Mouse (Mus musculus) embryo, embryonic 10 days (tissue): Measurements from ENCODE around the gene Mipol1.

Source experiments
- DNase-seq: peaks from one replicate; pipeline ENCODE4 v3.0.0-alpha.2; 2015; ENCODE audit warnings: low spot score

The Mipol1 gene

DNA sequence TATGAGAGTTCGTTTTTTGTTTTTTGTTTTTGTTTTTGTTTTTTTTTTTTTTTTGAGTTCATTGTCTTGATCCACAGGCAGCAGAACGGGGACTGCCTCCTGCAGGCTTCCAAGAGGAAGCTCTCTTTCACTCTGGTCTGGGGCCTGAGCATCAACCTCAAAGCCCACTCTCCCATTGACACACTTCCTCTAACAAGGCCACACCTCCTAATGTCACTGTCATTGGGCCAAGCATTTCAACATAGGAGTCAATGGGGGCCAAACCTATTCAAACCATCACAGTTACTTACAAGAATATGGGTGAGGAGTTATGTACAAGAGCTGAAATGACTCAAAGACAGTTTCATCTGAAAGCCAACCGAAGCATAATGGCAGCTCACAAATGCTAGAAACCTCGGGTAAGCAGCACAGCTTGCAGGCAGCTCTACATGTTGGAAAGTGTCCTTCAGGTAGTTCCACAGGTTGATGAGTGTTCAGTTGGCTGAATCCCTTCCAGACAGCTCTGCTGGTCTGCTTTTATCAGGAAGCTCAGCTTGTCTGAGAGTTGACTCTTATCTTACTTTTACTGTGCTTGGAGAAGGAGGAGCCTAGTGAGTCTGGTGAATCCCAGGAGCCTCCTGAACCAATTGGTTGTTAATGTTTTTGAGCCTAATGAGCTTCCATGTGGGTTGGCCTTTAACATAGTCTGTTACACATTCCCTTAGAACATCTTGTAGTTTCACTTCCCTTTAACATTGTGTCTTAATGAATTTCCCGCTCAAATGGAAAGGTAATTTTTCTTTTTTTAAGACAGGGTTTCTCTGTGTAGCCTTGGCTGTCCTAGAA is 13.7 kb downstream of the Mipol1 start:
- DNase-seq: no peak

DNA sequence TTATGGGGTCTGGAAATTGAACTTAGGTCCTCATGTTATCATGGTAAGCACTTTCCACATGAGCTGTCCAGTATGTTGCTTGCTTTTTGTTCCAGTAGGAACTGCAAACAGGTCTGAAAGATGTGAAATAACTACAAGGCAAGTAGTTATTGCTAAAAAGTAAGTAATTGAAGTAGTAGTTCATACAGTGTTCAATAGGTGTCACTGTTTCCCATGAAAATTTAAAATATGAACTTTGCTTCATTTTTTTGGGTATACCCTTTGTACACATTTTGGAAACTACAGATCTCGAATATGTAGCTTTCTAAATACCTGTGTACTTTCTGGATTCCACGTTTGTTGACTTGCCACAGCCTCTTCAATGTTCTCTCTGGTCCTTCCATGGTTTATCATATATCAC is 28.3 kb downstream of the Mipol1 start:
- no peak for DNase-seq

DNA sequence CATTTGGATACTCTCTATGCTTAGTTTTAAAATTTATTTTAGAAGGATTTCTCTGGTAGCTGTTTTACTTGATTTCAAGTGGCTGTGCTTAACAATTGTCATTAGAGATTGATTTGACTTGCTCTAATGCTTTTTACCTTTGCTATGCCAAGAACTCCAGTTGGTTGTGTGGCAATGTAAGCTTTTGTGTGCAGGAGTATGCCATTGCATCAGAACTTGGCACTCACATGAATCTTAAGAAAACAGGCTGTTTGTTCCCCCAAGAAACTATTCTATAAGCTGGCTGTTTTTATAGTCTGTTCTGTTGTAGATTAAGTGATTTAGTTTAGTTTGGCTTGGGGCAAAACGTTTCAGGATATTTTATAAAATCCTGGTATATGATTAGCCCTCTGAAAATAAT is 45.2 kb downstream of the Mipol1 start:
- no peak for DNase-seq

DNA sequence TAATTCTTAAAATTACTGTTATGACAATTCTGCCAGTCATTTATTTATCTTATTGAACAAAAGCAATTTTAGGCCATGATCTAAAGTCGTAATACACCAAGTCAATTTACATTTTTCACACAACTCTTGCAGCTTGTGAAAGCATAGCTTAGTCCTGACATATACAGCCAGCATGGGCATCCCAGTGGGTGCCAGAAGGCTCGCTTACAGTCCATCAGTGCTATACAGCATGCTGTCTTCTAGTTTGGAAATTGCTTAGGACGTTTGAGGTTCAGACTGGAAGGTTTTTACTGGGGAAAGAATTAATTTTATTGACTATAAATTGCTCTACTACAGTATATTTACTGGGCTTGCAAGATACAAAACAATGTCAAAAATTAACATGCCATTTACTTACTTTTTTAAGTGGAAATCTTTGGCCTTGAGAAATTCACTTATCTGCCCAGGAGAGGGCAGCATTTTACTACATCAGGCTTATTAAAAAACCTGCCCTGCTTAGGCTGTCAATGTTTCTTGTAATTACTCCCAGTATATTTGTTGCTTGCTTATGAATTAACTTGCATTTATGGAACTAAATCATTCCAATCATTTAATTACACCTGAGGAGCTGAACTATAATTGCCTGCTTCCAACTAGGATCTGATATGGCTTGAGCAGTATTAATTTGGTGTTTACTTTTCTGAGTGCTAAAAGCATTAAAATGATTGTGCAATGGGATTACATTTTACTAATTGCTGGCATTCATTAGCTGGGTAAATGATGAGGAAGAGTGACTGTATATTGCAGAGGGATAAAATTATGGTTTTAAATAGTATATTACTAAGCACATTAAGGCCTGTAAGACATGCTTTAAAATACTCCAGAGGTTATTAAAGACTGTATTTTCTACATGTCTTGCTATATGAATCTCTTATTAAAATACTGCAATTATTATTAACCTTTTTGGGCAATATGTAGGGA is 51.2 kb downstream of the Mipol1 start:
- peak; percentile 68 for DNase-seq

DNA sequence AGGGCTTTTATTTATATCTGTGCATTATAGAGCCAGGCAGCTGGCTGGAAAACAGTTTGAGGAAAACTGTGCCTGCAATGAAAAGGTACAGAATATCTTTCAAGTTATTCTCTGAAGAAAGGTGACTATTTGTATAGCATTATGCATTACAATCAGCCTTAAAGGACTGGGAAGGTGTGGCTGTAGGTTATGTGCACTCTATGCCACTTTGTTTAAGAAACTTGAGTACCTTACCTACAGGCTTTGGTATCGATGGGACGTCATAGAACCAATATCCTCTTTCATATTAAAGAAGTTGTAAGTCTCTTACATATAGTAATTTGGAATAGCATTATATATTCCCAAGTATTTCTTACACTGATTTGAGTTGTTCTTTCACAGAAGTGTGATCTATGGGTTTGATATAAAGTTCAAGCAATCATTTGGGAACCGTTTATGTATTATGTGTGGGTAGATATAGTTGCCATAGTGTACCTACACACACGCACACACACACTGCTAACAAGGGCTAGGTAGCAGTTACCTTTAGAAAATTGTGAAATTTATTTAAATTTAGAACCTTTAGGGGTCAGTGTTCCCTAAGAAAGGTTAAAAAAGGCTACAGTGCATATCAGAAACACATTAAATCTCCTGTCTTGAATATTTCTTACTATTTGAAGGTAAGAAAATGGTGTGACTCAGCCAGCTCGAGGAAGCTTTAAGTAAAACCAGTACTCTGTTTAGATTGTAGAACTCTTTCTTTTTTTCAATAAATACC is 55.3 kb downstream of the Mipol1 start:
- no peak for DNase-seq

DNA sequence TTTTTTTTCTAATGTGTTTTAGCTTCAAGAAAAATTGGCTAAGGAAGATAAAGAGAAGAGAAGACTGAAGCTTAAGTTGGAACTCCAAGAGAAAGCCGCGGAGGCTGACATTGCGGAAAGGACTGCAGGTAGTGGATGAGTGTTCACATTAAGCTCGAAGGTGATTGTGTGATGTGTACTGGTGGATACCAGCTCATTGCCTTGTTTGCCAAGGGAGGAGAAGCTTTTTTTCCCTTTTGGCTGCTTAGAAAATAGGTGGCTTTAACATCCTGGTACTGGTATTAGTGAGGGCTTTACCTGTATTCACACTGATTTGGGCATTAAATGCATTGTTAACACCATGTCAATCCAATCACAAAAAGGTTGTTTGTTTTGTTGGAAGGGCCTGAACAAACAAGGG is 77.1 kb downstream of the Mipol1 start:
- DNase-seq: no peak

DNA sequence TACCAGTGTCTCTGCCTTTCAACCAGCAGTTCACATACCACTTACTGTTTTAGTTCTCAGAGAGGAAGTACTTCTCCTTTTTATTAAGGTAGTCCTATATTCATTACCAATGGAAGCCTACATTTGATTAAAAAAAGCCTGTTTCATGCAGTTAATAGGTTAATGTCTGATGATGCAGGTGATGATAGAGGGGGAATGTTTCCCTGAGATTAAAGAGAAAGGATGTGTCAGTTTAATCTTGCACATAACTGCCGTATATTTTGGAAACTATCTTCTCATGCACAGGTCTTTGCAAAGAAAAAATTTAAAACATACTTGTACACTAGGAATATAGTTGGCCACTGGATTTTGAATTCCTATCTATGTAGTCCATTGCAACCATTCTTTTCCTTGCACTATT is 77.5 kb downstream of the Mipol1 start:
- DNase-seq: no peak

DNA sequence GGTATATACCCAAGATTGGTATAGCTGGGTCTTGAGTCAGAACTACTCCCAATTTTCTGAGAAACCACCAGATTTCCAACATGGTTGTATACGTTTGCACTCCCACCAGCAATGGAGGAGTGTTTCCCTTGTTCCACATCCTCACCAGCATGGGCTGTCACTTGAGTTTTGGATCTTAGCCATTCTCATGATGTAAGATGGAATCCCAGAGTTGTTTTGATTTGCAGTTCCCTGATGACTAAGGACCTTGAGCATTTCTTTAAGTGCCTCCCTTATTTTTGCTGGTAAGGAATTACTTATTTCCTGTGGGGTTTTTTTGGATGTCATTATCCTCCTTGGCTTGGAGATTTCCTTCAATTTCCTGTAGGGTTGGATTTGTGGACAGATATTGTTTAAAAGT is 108.8 kb downstream of the Mipol1 start:
- DNase-seq: no peak

DNA sequence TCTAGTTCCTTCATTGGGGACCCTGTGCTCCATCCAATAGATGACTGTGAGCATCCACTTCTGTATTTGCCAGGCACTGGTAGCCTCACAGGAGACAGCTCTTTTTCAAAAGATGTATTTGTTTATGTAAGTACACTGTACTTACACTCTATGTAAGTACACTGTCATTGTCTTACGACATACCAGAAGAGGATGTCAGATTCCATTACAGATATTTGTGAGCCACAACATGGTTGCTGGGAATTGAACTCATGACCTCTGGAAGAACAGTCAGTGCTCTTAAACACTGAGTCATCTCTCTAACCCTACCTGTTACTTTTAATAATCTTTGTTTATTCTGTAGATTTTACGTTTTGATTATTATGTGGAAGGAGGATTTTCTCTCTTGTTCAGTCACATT is 109.9 kb downstream of the Mipol1 start:
- no peak for DNase-seq

DNA sequence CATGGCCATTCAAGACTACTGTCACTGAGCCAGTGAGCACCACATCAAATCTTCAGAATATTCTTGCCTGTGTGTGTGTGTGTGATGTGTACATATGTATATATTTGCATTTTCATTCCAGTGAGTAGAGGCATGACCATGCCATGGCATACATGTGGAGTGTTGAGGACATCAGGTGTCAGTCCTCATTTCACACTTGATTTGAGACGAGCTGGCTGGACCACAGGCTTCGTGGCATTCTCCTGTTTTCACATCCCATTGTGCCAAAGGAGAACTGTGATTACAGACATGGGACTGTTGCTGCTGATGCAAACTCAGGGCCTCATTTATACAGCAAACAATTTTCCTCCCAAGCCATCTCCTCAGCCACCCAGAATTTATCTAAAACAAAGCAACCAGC is 132.5 kb downstream of the Mipol1 start:
- DNase-seq: no peak

DNA sequence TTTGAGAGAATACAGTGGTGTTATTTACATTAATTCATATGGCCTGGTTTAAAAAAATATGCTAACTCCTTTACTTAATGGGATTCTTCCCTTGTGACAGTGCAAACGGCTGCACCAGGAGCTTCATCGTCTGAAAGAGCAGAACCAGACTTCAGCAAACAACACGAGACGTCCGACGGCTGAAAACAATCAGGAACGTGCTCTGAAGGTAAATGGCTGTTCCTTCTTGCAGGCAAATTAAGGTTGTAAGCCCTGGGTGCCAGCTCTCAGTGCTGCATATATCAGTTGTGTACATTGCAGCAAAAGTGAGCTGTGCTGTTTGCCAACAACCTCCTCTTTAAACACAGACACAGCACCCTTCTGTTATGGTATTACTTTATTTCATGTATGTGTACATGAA is 133.8 kb downstream of the Mipol1 start:
- no peak for DNase-seq

DNA sequence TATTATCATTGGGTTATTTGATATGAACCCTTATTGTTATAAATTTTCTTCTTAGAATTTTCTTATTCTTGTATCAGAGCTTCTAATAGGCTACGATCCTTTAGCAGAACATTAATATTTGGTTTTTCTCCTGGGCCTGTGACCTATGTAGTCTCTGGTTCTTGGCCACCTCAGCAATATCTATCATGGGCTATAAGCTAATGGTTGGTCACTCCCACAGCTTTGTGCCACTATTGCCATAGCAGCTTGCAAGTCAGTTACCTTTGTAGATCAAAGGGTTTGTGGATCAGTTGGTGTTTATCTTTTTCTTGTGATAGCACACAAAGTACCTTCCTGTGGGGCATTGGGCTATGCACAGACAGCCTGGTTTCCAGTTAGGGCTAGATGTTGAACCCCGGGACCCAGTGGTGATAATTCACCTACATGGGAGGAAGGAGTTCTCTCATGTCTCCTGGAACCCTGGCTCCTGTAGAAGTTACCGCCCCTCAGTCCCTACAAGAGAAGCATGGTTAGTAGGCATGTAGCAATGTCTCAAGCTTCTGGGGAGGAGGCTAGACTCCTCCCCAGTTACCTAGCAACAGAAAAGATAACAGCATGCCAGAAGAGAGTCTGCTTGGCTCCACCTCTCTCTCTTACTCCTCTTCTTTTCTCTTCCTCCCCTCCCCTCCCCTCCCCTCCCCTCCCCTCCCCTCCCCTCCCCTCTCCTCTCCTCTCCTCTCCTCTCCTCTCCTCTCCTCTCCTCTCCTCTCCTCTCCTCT is 141.7 kb downstream of the Mipol1 start:
- no peak for DNase-seq

DNA sequence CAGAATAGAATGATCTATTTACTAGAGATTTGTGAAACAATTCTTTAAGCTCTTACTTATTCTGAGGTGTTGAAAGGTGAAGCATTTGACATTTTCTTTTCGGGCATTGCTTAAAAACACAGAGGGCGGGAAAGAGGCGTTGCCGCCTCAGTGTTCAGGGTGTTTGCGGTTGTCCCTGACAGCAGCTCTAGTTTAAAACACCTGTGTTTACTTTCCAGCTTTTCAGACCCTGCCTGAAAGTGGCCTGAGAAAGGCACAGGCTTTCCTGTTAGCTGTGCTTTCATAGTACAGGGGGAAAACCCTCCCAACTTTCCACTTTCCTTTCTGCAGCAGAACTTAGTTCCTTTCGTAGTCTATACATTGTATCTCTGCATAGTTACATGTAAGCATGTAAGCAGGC is 152.6 kb downstream of the Mipol1 start:
- no peak for DNase-seq

DNA sequence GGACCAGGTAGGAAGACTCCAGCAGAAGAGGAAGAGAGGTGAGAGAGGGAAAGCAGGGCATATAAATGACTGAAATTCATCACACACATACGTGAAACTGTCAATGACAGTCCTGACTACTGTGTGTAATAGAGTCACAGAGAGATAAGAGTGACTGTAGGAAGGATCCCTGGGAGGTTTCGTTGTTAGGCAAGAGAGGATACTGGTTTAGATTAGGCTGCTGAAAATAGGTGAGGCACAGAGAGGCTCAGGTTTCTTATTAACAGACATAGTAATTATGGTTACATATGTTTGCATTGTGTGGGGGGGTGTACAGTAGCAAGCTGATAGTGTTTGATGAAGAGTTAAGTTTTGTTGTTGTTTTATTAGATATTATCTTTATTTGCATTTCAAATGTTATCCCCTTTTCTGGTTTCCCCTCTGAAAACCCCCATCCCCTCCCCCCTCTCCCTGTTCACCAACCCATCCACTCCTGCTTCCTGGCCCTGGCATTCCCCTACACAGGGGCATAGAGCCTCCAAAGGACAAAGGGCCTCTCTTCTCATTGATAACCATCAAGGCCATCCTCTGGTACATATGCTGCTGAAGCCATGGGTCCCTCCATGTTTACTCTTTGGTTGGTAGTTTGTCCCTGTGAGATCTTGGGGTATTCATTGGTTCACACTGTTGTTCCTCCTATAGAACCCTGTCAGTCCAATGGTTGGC is 157.5 kb downstream of the Mipol1 start:
- no peak for DNase-seq

DNA sequence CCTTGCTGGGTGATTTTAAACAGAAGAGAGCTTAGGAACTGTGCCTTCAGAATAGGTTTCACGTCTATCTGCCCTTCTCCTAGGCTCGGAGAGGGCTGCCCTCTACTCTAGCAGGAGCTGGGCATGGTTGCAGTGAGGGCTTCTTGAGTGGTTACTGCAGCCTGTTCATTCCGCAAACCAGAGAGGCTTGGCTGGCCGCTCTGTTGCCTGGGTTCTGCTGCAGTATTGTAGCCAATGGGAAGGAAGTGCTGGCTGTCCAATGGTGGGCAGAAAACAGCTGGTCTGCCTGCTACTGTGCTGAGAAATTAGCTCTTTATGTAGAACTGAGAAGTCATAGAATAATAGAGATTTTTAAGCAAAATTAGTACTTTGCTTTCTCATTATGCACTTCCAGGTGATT is 169.3 kb downstream of the Mipol1 start:
- peak; percentile 24 for DNase-seq

DNA sequence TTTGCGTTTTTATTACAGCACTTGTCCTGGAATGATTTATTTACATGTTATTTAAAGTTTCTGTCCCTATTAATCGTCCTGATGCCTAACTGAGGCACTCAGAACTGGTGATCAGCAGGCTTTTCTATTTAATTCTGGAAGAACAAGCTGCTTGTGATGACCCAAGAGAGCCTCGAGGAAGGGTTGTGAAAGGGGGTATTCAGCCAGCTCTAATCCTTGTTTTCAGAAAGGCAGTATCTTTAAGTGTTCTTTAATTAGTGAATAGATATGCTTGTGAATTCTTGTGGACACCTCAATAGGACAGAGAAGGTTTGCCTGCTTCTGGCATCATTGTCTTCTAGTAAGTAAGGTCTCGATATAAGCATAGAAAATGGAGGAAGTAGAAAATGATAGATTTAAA is 170.0 kb downstream of the Mipol1 start:
- DNase-seq: no peak

DNA sequence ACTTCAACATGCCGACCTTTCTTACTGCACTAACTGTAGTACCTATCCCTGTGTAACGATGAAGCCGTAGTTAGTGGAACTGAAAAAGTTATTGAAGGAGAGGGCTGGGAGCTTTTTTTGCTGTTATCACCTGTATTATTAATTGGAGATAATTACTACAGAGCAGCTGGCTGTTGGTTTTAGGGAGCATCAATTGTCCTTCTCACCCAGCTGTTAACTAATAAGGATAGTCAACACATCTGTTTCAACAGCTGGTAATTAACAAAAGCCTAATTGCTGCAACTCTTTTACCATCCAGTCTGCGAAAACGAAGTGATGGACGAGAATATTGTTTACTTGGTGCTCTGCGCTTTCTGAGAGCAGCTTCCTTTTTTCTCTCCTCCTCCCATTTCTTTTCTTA is 170.9 kb downstream of the Mipol1 start:
- no peak for DNase-seq

DNA sequence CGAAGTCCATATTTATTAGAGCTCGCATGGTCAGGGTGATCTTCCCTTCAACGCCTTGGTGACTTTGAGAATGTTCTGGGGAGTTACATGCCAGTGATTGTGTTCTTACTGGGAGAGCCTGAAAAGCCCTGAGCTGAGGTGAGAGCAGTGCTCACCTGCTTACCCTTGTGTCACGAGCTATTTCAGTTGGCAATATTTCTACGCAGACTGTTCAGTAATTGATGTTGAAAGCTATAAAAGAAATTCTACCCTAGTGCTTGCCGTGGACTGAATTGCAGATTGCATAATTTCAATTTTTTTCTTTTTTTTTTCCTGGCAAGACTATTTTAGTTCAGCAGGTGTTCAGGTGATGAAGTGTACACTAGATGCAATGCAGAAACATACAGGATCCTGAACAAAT is 172.1 kb downstream of the Mipol1 start:
- DNase-seq: no peak

DNA sequence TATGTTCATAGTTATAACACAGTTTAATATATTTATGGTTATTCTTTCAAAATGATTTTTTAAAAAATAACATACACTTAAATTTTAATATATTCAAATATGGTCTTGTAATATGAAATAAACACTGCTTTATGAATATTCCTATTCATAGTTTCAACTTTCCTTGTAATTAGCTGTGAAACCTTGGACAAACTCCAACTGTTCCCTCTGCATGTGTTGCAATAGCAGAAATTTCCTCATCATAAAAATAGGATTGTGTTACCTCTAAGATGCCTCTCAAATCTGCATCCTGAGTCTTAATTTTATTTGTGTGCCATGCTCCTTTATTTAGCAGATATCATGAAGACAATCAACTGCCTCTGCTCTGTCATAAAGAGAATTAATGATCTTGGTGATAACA is 179.7 kb downstream of the Mipol1 start:
- no peak for DNase-seq

DNA sequence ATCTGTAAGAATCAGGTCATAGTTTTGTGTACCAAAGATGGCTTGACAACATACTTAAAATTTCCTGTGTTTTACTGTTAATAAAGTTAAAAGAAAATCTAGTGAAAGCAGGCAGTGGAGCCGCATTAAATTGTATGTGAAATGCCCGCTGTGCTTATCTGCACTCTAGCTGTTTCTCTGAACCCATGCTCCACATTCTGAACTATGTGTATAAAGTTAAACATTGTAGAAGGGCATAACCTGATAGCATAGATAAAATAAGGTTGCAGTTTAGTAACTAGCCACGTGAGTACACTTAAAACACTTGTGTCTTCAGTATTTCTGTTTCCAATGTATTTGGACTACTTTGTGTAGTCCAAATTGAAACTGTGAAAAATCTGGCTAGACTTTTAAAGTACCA is 183.6 kb downstream of the Mipol1 start:
- DNase-seq: no peak

DNA sequence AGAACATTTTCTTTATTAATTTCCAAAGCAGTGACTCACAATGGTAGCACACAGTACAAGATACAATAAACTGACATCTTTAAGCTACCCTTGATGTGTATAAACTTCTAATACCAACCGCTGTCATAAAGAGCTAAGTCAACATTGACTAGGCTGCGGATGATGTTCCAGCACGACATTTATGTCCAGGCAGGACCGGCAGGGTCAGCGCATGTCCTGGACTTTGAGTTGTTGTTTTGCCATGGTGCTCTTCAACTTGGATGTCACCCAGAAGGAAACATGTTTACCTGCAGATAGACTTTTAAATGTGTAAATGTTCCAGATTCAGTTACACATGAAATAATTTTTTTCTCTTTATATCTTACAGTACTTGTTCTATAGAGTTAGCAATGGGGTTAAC is 194.7 kb downstream of the Mipol1 start:
- no peak for DNase-seq
